Mouse (Mus musculus) macrophage (primary cell): ENCODE measurements around the gene H3f3b. TPM values are rescaled to one million over a fixed set of nuclear protein-coding genes. Genes with fewer than 3 reads are reported as not detected.

ENCODE experiments used
- H3K27ac ChIP-seq: fragments of 350-480 bp; formaldehyde crosslinking; 2 replicates; pipeline ENCODE4 v1.9.0; 2021
- H3K36me3 ChIP-seq: fragments of 350-480 bp; formaldehyde crosslinking; 2 replicates; pipeline ENCODE4 v1.9.0; 2021; ENCODE audit errors: inconsistent target
- H3K4me3 ChIP-seq: fragments of 350-480 bp; formaldehyde crosslinking; 2 replicates; pipeline ENCODE4 v1.9.0; 2021; ENCODE audit errors: inconsistent target
- H3K79me2 ChIP-seq: fragments of 350-480 bp; formaldehyde crosslinking; 2 replicates; pipeline ENCODE4 v1.9.0; 2021; ENCODE audit errors: inconsistent target
- WGBS: methylation state at CpG from one replicate; pipeline ENCODE4 v1.1.7; 2026; ENCODE audit warnings: inconsistent platforms; ENCODE audit not compliant: missing documents; 5-methylcytosine and 5-hydroxymethylcytosine counted together
- polyA plus RNA-seq: library from polyadenylated mRNA; stranded (reverse); fragments of 250-400 nt; gene quantifications from 3 replicates; pipeline ENCODE4 v1.2.4, GENCODE M21; 2018; ENCODE audit warnings: inconsistent platforms

Gene H3f3b
- polyA plus RNA-seq, 1 experiment from 2014 or later, result 693 TPM

DNA sequence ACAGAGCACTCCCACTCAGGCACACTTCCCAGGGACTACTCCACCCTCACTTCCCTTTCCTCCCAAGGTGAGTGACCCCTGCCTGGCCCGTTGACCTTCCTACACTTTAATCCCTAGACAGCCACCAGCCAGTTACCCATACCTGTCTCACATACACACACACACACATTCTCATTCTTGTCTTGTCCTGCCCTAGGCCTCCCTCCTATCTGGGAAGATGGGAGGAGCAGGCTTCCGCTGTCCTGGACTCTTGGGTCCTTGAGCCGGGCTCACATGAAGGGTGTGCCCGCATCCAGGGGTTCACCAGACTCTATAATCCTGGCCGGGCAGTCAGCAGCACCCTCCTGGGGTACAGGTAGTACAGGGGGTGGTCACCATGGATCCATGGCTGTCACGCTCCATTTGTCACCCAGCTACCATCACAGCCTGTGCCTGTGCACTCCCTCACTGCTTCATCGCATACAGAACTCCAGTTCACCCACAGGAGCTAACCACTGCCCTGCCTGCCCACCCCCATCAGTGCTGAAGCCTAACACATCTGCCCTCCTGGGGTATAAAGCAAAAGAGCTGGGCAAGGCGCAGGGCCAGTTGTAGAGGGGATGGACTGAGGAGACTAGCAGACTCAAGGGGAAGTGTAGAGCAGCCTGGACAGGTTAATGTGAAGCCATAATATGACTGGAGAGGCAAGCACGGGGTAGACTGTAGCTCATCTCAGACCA, 21.9 kb downstream of the H3f3b start:
- 88% methylated on average over 9 of the region's 9 CpGs for WGBS
- Histone ChIP-seq H3K36me3 (no peaks in the 10 kb centered on the region; the same call in 1 of the 2 replicates), H3K79me2 (no peaks in the 10 kb centered on the region), H3K27ac (peak overlapping the region; percentile 55; the same call in 1 of the 2 replicates), H3K4me3 (no peak overlapping the region; the same call in 1 of the 2 replicates)

DNA sequence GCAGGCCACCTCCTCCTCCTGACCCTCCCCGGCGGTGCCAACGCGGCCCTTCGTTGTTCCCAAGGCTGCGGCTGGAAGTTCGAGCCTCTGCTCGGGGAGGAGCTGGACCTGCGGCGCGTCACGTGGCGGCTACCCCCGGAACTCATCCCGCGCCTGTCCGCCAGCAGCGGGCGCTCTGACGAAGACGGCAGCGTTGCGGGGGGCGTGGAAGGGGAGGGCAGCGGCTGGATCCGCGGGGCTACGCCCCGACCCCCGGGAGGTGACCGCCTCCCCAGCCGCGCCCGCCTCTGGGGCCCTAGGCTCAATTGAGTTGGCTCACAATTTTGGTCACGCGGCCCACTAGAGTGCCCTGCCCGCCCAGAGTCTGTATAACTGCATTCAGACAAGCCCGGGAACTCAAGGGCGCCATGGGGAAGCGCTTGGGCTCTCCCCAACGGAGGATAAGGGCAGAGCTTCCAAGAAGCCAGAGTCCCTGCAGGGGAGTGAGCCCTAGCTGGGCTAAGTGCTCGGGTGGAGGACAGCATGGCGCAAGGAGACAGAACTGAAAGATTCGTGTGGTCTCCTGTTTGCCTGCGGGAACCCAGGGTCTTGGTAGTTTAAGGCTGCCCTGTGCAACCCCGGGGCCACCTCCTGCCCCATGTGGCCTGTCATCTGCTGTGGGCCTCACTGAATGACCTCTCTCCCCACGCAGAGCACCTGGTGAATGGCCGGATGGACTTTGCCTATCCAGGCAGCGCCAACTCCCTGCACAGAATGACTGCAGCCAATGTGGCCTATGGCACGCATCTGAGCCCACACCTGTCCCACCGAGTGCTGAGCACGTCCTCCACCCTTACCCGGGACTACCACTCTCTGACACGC, 22.7 kb downstream of the H3f3b start:
- H3K4me3 ChIP-seq, result peak overlapping the region; percentile 24
- no peaks in the 10 kb centered on the region for H3K79me2 ChIP-seq
- WGBS, result 10% methylated on average over 54 of the region's 54 CpGs
- no peaks in the 10 kb centered on the region; the same call in 1 of the 2 replicates for H3K36me3 ChIP-seq
- peak overlapping the region; percentile 55 for H3K27ac ChIP-seq

GRCm38 (mm10) chr11:116004186-116004823, 23.5 kb downstream of the H3f3b start:
- no peaks in the 10 kb centered on the region; the same call in 1 of the 2 replicates for H3K36me3 ChIP-seq
- no peaks in the 10 kb centered on the region for H3K79me2 ChIP-seq
- H3K4me3 ChIP-seq, result peak overlapping the region; percentile 16; the same call in 1 of the 2 replicates
- no peak overlapping the region for H3K27ac ChIP-seq
- WGBS, result 31% methylated on average over 7 of the region's 8 CpGs

- WGBS, result 97% methylated on average over 3 of the region's 3 CpGs
- Histone ChIP-seq H3K79me2 (no peaks in the 10 kb centered on the region), H3K36me3 (no peaks in the 10 kb centered on the region), H3K4me3 (no peak overlapping the region), H3K27ac (no peak overlapping the region)
Observed at GRCm38 (mm10) chr11:116002894-116003293, 24.9 kb downstream of the H3f3b start.

DNA sequence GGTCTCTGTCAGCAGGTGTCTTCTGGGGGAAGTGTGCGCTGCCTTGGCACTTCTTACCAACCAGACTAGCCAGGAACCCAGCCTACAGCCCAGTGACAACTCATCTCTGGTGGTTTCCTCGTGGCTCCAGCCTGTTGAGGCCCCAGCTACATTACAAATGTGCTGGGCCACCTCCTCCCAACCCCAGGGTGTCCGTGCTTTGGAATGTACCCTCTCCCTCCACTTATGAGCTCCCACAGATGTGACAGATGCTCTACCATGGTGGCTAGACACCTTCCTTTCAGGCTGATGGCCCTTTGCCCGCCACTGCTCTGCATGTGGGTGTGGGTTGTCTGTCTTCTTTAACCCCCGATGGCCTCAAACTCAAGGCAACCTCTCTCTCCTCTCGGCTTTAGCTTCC, 26.0 kb downstream of the H3f3b start:
- H3K4me3 ChIP-seq, result no peak overlapping the region
- 71% methylated on average over 6 of the region's 6 CpGs for WGBS
- no peaks in the 10 kb centered on the region for H3K79me2 ChIP-seq
- H3K36me3 ChIP-seq, result no peaks in the 10 kb centered on the region
- H3K27ac ChIP-seq, result no peak overlapping the region

- Histone ChIP-seq H3K79me2 (no peaks in the 10 kb centered on the region), H3K4me3 (no peak overlapping the region), H3K27ac (no peak overlapping the region), H3K36me3 (no peaks in the 10 kb centered on the region)
- WGBS, result 88% methylated on average over 10 of the region's 10 CpGs
Observed at GRCm38 (mm10) chr11:116000607-116001006, 27.2 kb downstream of the H3f3b start.

GRCm38 (mm10) chr11:115999538-116000143, 28.1 kb downstream of the H3f3b start:
- WGBS, result 7% methylated on average over 14 of the region's 14 CpGs
- no peaks in the 10 kb centered on the region for H3K36me3 ChIP-seq
- H3K27ac ChIP-seq, result no peak overlapping the region
- H3K79me2 ChIP-seq, result no peaks in the 10 kb centered on the region
- H3K4me3 ChIP-seq, result no peak overlapping the region

- no peak overlapping the region for H3K27ac ChIP-seq
- H3K4me3 ChIP-seq, result no peak overlapping the region
- no peaks in the 10 kb centered on the region for H3K36me3 ChIP-seq
- H3K79me2 ChIP-seq, result no peaks in the 10 kb centered on the region
- WGBS, result 38% methylated on average over 7 of the region's 7 CpGs
Observed at GRCm38 (mm10) chr11:115999027-115999426, 28.7 kb downstream of the H3f3b start.

DNA sequence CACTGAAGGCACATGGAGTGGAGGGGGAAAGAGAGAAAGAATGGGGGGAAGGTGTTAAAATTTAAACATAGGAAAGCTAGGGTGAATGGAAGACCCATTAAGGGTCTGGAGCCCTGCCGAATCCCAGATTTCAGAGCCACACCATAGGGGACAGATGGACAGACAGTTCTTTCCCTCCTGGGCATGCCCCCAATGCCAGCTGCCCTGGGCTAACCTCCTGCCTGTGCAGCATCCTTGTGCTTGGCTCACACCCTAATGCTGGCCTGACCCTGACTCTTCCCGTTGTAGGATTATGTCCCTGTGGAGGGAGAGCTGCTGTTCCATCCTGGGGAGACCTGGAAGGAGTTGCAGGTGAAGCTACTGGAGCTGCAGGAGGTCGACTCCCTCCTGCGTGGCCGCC, 30.1 kb downstream of the H3f3b start:
- Histone ChIP-seq H3K36me3 (no peaks in the 10 kb centered on the region), H3K27ac (no peak overlapping the region), H3K4me3 (no peak overlapping the region), H3K79me2 (no peaks in the 10 kb centered on the region)
- WGBS, result 93% methylated on average over 5 of the region's 5 CpGs

- Histone ChIP-seq H3K27ac (no peak overlapping the region), H3K4me3 (no peak overlapping the region), H3K79me2 (no peaks in the 10 kb centered on the region), H3K36me3 (no peaks in the 10 kb centered on the region)
- 88% methylated on average over 4 of the region's 4 CpGs for WGBS
Observed at GRCm38 (mm10) chr11:115997047-115997446, 30.7 kb downstream of the H3f3b start.

- H3K36me3 ChIP-seq, result no peaks in the 10 kb centered on the region
- no peaks in the 10 kb centered on the region for H3K79me2 ChIP-seq
- 96% methylated on average over 3 of the region's 3 CpGs for WGBS
- H3K27ac ChIP-seq, result no peak overlapping the region
- no peak overlapping the region for H3K4me3 ChIP-seq
Observed at GRCm38 (mm10) chr11:115995256-115995655, 32.5 kb downstream of the H3f3b start.

DNA sequence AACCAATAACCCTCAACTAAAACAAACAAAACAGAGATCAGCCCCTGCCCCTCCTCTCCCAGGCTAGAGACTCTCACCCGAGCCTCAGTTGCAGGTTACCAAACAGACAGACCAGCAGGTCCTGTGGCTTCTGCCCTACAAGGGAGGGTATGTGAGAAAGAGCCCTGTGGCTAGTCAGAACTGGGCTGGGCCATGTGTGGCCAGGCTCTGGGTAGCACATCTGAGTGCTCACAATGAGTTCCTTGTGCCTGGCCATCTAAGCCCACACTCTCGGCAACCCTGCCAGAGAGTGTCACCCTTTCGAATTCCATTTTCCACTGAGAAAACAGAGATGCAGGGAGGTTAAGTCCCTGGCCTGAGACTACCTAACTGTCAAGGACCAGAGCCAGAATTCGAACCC, 35.7 kb downstream of the H3f3b start:
- H3K36me3 ChIP-seq, result no peaks in the 10 kb centered on the region
- H3K4me3 ChIP-seq, result no peak overlapping the region
- WGBS, result 81% methylated on average over 4 of the region's 4 CpGs
- H3K79me2 ChIP-seq, result no peaks in the 10 kb centered on the region
- H3K27ac ChIP-seq, result no peak overlapping the region

DNA sequence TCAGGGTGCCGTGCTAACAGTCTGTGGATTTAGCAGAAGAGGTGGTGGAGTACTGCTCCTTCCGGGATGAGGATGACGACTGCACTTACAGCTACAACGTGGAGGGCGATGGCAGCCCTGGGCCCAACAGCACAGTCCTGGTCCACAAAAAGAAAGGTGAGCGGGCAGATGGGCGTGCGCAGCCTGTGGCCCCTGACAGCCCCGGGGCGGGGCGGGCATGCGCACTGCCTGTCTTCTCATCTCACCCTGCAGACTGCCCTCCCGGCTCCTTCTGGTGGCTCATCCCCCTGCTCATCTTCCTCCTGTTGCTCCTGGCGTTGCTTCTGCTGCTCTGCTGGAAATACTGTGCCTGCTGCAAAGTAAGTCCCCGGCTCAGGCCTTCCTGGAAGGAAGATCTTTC, 38.1 kb downstream of the H3f3b start:
- Histone ChIP-seq H3K79me2 (no peaks in the 10 kb centered on the region), H3K4me3 (no peak overlapping the region), H3K36me3 (no peaks in the 10 kb centered on the region), H3K27ac (no peak overlapping the region)
- WGBS, result 68% methylated on average over 15 of the region's 15 CpGs

DNA sequence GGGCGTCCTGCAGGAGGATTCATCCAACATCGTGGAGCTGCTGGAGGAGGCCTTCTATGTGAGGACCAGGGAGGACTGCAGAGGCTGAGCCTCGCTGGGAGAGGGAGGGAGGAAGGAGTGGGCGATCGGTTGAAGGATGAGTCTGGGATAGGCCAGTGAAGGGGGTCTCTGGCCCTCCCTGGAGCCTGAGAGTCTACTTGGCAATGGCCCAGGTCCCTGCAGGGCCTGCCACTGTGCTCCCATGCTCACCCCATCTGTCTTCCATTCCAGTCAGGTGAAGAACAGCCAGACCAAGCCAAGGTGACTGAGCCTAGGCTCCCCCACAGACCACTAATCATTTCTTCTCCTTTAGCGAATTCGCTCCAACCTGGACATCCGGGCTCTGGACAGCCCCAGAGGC, 44.5 kb downstream of the H3f3b start:
- Histone ChIP-seq H3K4me3 (no peak overlapping the region), H3K79me2 (no peaks in the 10 kb centered on the region), H3K36me3 (no peaks in the 10 kb centered on the region), H3K27ac (no peak overlapping the region)
- 94% methylated on average over 8 of the region's 8 CpGs for WGBS
